Comparison of ENCODE assay signal across 13 mouse cellular contexts in genomic region chr5:121720888-121721585, GRCm38 (mm10). TPM values are rescaled to one million over a fixed set of nuclear protein-coding genes. Genes with fewer than 3 reads are reported as not detected.
DNase-seq lines count a peak whose midpoint lies in the region; TF ChIP-seq lines count a peak whose summit lies in the region.
"Had no signal": no experiment of that assay in that cellular context is flagged by ENCODE, and none has a peak within 500 bp of the region (broad histone marks: within the 10 kb centered on the region; RNA-seq: fewer than 3 reads in every experiment).

No protein-coding gene starts in this region.

- peak; percentile 41; the same call in 1 of the 2 replicates for TF ChIP-seq CTCF in gastrocnemius, adult 2 months (IDR thresholded peaks at IDR 0.05)
- peak; percentile 40 for TF ChIP-seq CTCF in left cerebral cortex, adult 2 months (IDR thresholded peaks at IDR 0.05)
- peak; percentile 27; the same call in 1 of the 2 replicates for TF ChIP-seq CTCF in bone marrow, adult 2 months (IDR thresholded peaks at IDR 0.05; ENCODE audit: control insufficient read depth, insufficient read depth, low read length)

- H3K4me1 ChIP-seq in bone marrow, adult 2 months (ENCODE audit: control insufficient read depth, insufficient read depth, low read length): no peaks in the 10 kb centered on the region; the same call in none of the 2 replicates

- no peak for TF ChIP-seq POLR2A in bone marrow, adult 2 months (IDR thresholded peaks at IDR 0.05; ENCODE audit: borderline replicate concordance, control insufficient read depth, low read depth, low read length)

- no peak overlapping the region for H3K4me3 ChIP-seq in gastrocnemius, adult 2 months
- H3K4me3 ChIP-seq in left cerebral cortex, adult 2 months: no peak overlapping the region
- H3K4me3 ChIP-seq in bone marrow, adult 2 months (replicated peaks; ENCODE audit: control insufficient read depth, low read depth, low read length): no peak overlapping the region
- H3K4me3 ChIP-seq: liver, embryonic 13.5 days; midbrain, embryonic 12.5 days had no signal

- WGBS in bone marrow, adult 2 months: 74% methylated on average over 5 of the region's 5 CpGs

- intact Hi-C loops in gastrocnemius, adult 2 months (cut with DNase I): no loop called here
- intact Hi-C loops in left cerebral cortex, adult 2 months (cut with DNase I): no loop called here
- intact Hi-C loops in left cerebral cortex, postnatal 36 days (cut with DNase I): no loop called here

- no peak for DNase-seq in gastrocnemius, adult 2 months
- no peak for DNase-seq in gastrocnemius, adult 18-20 months (ENCODE audit: low spot score)
- no peak for DNase-seq in left cerebral cortex, adult 2 months (ENCODE audit: extremely low spot score in 1 of 2, low spot score in 2 of 2)
- DNase-seq in left cerebral cortex, postnatal 36 days (ENCODE audit: low spot score in 2 of 2): no peak
- peak; percentile 35 for DNase-seq in A20 (ENCODE audit: low read depth, low spot score)
- no peak for DNase-seq in embryo, embryonic 10 days (ENCODE audit: low spot score)
- DNase-seq in right cerebral cortex, adult 2 months (ENCODE audit: low spot score in 2 of 2): no peak
- DNase-seq: gastrocnemius, postnatal 14 days; heart, postnatal 10 days; liver, embryonic 13.5 days; right cerebral cortex, postnatal 25 days had no signal

- peak overlapping the region; percentile 56 for H3K27ac ChIP-seq in gastrocnemius, adult 2 months
- H3K27ac ChIP-seq in left cerebral cortex, adult 2 months: no peak overlapping the region
- H3K27ac ChIP-seq in bone marrow, adult 2 months (ENCODE audit: control insufficient read depth, insufficient read depth, low read depth, low read length, poor library complexity): no peak overlapping the region
- H3K27ac ChIP-seq: liver, embryonic 13.5 days; midbrain, embryonic 12.5 days had no signal

RNA-seq across cellular contexts. Expression of gene Atxn2, which starts 9.9 kb away (rescaled TPM):
- 100 to 1,000 TPM in 1 of 2 experiments, 10 to 100 TPM in 1; 94.6 to 117 TPM for total RNA-seq in gastrocnemius, adult 2 months (2021)
- total RNA-seq in gastrocnemius, adult 18-20 months (2021): 100 to 1,000 TPM in 1 of 2 experiments, 10 to 100 TPM in 1; 80.1 to 109 TPM
- 100 to 1,000 TPM; 248 to 251 TPM for total RNA-seq in left cerebral cortex, adult 2 months (2021)
- 100 to 1,000 TPM; 204 to 251 TPM for total RNA-seq in left cerebral cortex, postnatal 36 days (2021)
- polyA plus RNA-seq in bone marrow, adult 2 months (2011; ENCODE audit: insufficient read depth, insufficient read length, low replicate concordance, missing spikeins): 42.8 and 60.6 TPM in 2 replicates
